Mouse (Mus musculus) adrenal gland, adult 10 weeks (tissue): ENCODE measurements around the gene Tlr3. TPM values are rescaled to one million over a fixed set of nuclear protein-coding genes. Genes with fewer than 3 reads are reported as not detected.

ENCODE experiments used
- polyA plus RNA-seq: library from polyadenylated mRNA; stranded (reverse); fragments of 350-450 nt; fragmentation: Illumina TruSeq; extraction: RNeasy Lipid Tissue Mini Kit (QIAGEN cat#74804); gene quantifications from one replicate; pipeline ENCODE4 v1.2.3, GENCODE M21; 2014; ENCODE audit warnings: low read depth, low replicate concordance

The Tlr3 gene
- polyA plus RNA-seq, result 41.8 TPM

GRCm38 (mm10) chr8:45410882-45411281 lies at the start of gene Tlr3:
Tlr3 (minus strand) TSS chr8:45411080.

GRCm38 (mm10) chr8:45381963-45382347 lies 28.9 kb downstream of the Tlr3 start, which contains the start of gene Fam149a:
Fam149a (minus strand) TSS chr8:45382291.

Other genes starting within 250 kb of the Tlr3 start
- gene F11, start 149.0 kb downstream of the Tlr3 start, polyA plus RNA-seq, result not detected
- not detected for gene Klkb1, start 116.2 kb downstream of the Tlr3 start, polyA plus RNA-seq
- not detected for gene Gm45753, start 102.6 kb downstream of the Tlr3 start, polyA plus RNA-seq
- gene Cyp4v3, start 77.9 kb downstream of the Tlr3 start, polyA plus RNA-seq, result 59.7 TPM
- 9.5 TPM for gene Fam149a, start 28.8 kb downstream of the Tlr3 start, polyA plus RNA-seq
- gene Sorbs2, start 96.7 kb upstream of the Tlr3 start, polyA plus RNA-seq, result 242 TPM